Mouse (Mus musculus) embryonic facial prominence, embryonic 11.5 days (tissue): ENCODE measurements around the gene Rpl36. TPM values are rescaled to one million over a fixed set of nuclear protein-coding genes. Genes with fewer than 3 reads are reported as not detected.
"Not testable (repeated sequence)": the region's sequence is repeated elsewhere in the genome, so short reads cannot be mapped to it uniquely, and the experiment has no call there.

Source experiments
- ATAC-seq: fragments of 200-750 bp; cut with Nextera tagmentation; replicated peaks from 2 replicates; pipeline ENCODE4 v1.8.0; 2017; ENCODE audit warnings: low read depth; ENCODE audit not compliant: insufficient number of reproducible peaks, low FRiP score, low TSS enrichment
- DNase-seq: peaks from one replicate; pipeline ENCODE4 v3.0.0-alpha.2; 2015; ENCODE audit warnings: low spot score
- H3K27ac ChIP-seq: fragments of 300-500 bp; sonication (generic); replicated peaks from 2 replicates; pipeline ENCODE4 v1.5.1; 2014; ENCODE audit warnings: mild to moderate bottlenecking, low read depth, low read length, control low read depth
- H3K27me3 ChIP-seq: fragments of 300-500 bp; sonication (generic); 2 replicates; pipeline ENCODE4 v1.6.1; 2014; ENCODE audit warnings: mild to moderate bottlenecking, low read length, moderate library complexity, mixed read lengths; ENCODE audit not compliant: control insufficient read depth, insufficient read depth
- H3K36me3 ChIP-seq: fragments of 300-500 bp; sonication (generic); replicated peaks from 2 replicates; pipeline ENCODE4 v1.6.1; 2014; ENCODE audit warnings: low read depth, mild to moderate bottlenecking, low read length, moderate library complexity, mixed read lengths; ENCODE audit not compliant: control insufficient read depth, insufficient read depth
- H3K4me1 ChIP-seq: fragments of 300-500 bp; sonication (generic); 2 replicates; pipeline ENCODE4 v1.6.1; 2014; ENCODE audit warnings: low read length, mixed read lengths; ENCODE audit not compliant: control insufficient read depth, insufficient read depth
- H3K4me2 ChIP-seq: fragments of 300-500 bp; sonication (generic); 2 replicates; pipeline ENCODE4 v1.6.1; 2014; ENCODE audit warnings: low read depth, mild to moderate bottlenecking, control low read depth, low read length, moderate library complexity
- H3K4me3 ChIP-seq: fragments of 300-500 bp; sonication (generic); 2 replicates; pipeline ENCODE4 v1.5.1; 2014; ENCODE audit warnings: low read depth, low read length, control low read depth
- H3K9ac ChIP-seq: fragments of 300-500 bp; sonication (generic); replicated peaks from 2 replicates; pipeline ENCODE4 v1.6.1; 2014; ENCODE audit warnings: mild to moderate bottlenecking, control low read depth, low read length
- H3K9me3 ChIP-seq: fragments of 300-500 bp; sonication (generic); replicated peaks from 2 replicates; pipeline ENCODE4 v1.6.1; 2016; ENCODE audit warnings: mild to moderate bottlenecking, low read length, inconsistent platforms, mixed read lengths; ENCODE audit not compliant: control insufficient read depth
- WGBS: fragments of 180-500 bp; shearing (Covaris S2); extraction: QIAGEN DNeasy Blood & Tissue Kit; methylation state at CpG from one replicate; pipeline ENCODE4 v1.1.7; 2014; 5-methylcytosine and 5-hydroxymethylcytosine counted together
- polyA plus RNA-seq: library from polyadenylated mRNA; unstranded; fragments of >200 nt; fragmentation: Nextera tagmentation; extraction: Ambion mirVana; gene quantifications from 2 replicates; pipeline ENCODE4 v1.2.1, GENCODE M21; 2014

Gene Rpl36
- polyA plus RNA-seq, 1 experiment from 2014 or later = 1,376 TPM

GRCm38 (mm10) chr17:56611323-56611722 is 1.9 kb upstream of the Rpl36 start:
- 57% methylated on average over 2 of the region's 2 CpGs for WGBS
- Histone ChIP-seq H3K4me3 (no peak overlapping the region), H3K4me1 (peaks cover 7% of the 10 kb centered on the region)

GRCm38 (mm10) chr17:56611861-56612564 is 1.2 kb upstream of the Rpl36 start:
- no peak overlapping the region for H3K27ac ChIP-seq
- no peak overlapping the region for H3K4me3 ChIP-seq
- no peaks in the 10 kb centered on the region for H3K9me3 ChIP-seq
- 12% methylated on average over 14 of the region's 14 CpGs for WGBS
- DNase-seq = peak; percentile 42
- peaks cover 7% of the 10 kb centered on the region for H3K4me1 ChIP-seq
- H3K36me3 ChIP-seq = peaks cover 7% of the 10 kb centered on the region
- no peak overlapping the region for H3K4me2 ChIP-seq
- H3K27me3 ChIP-seq = no peaks in the 10 kb centered on the region
- no peak for ATAC-seq
- H3K9ac ChIP-seq = no peak overlapping the region

More at GRCm38 (mm10) chr17:56611323-56611722, 1.9 kb upstream of the Rpl36 start:
- Histone ChIP-seq H3K36me3 (peaks cover 7% of the 10 kb centered on the region), H3K27ac (no peak overlapping the region), H3K4me2 (no peak overlapping the region), H3K27me3 (no peaks in the 10 kb centered on the region), H3K9ac (no peak overlapping the region), H3K9me3 (no peaks in the 10 kb centered on the region)
- ATAC-seq = no peak
- no peak for DNase-seq

GRCm38 (mm10) chr17:56612565-56612939 is 664 bp upstream of the Rpl36 start:
- H3K4me2 ChIP-seq, H3K36me3 ChIP-seq, DNase-seq, H3K4me1 ChIP-seq, H3K9me3 ChIP-seq, ATAC-seq, H3K4me3 ChIP-seq, H3K9ac ChIP-seq, H3K27me3 ChIP-seq, H3K27ac ChIP-seq: not testable (repeated sequence)
- WGBS = 71% methylated on average over 10 of the region's 10 CpGs

GRCm38 (mm10) chr17:56613893-56614292 is 677 bp downstream of the Rpl36 start:
- H3K9me3 ChIP-seq, H3K4me1 ChIP-seq, H3K27me3 ChIP-seq, DNase-seq, ATAC-seq: not testable (repeated sequence)
- Histone ChIP-seq H3K36me3 (peaks cover 17% of the 10 kb centered on the region), H3K4me2 (peak overlapping the region; percentile 88), H3K27ac (peak overlapping the region; percentile 78; the same call in 1 of the 2 replicates), H3K9ac (peak overlapping the region; percentile 86), H3K4me3 (peak overlapping the region; percentile 75)
- WGBS = under 1% methylated on average over 26 of the region's 26 CpGs

GRCm38 (mm10) chr17:56614391-56615135 is 1.3 kb downstream of the Rpl36 start:
- Histone ChIP-seq H3K4me3 (peak overlapping the region; percentile 75), H3K9me3 (no peaks in the 10 kb centered on the region), H3K9ac (peak overlapping the region; percentile 86), H3K4me2 (peak overlapping the region; percentile 88), H3K27ac (no peak overlapping the region), H3K4me1 (peaks cover 7% of the 10 kb centered on the region), H3K36me3 (peaks cover 18% of the 10 kb centered on the region), H3K27me3 (no peaks in the 10 kb centered on the region)
- DNase-seq (no peak), ATAC-seq (no peak)
- whole genome bisulfite sequencing = 34% methylated on average over 14 of the region's 14 CpGs

- 91% methylated on average over 11 of the region's 11 CpGs for WGBS
- peak overlapping the region; percentile 75; the same call in 1 of the 2 replicates for H3K4me3 ChIP-seq
- no peaks in the 10 kb centered on the region for H3K27me3 ChIP-seq
- H3K4me1 ChIP-seq = peaks cover 7% of the 10 kb centered on the region
- no peak for ATAC-seq
- no peaks in the 10 kb centered on the region for H3K9me3 ChIP-seq
- no peak for DNase-seq
- H3K9ac ChIP-seq = peak overlapping the region; percentile 13; the same call in 1 of the 2 replicates
- peaks cover 18% of the 10 kb centered on the region for H3K36me3 ChIP-seq
- peak overlapping the region; percentile 88 for H3K4me2 ChIP-seq
- H3K27ac ChIP-seq = no peak overlapping the region
Observed at GRCm38 (mm10) chr17:56615136-56615784, 2.0 kb downstream of the Rpl36 start.

- WGBS = 85% methylated on average over 4 of the region's 4 CpGs
- Histone ChIP-seq H3K36me3 (peaks cover 18% of the 10 kb centered on the region), H3K4me2 (no peak overlapping the region), H3K9ac (no peak overlapping the region), H3K9me3 (no peaks in the 10 kb centered on the region), H3K4me1 (peaks cover 7% of the 10 kb centered on the region), H3K4me3 (no peak overlapping the region), H3K27me3 (no peaks in the 10 kb centered on the region), H3K27ac (no peak overlapping the region)
- DNase-seq (no peak), ATAC-seq (no peak)
Observed at GRCm38 (mm10) chr17:56615792-56616191, 2.6 kb downstream of the Rpl36 start.
